Mouse (Mus musculus): ENCODE measurements around the gene Atad5. TPM values are rescaled to one million over a fixed set of nuclear protein-coding genes. Genes with fewer than 3 reads are reported as not detected.

Atad5 gene
- total RNA-seq (2023; ENCODE audit: inconsistent age), result 5.1 to 6.3 TPM (median 6.2 TPM) in 4 replicates

DNA sequence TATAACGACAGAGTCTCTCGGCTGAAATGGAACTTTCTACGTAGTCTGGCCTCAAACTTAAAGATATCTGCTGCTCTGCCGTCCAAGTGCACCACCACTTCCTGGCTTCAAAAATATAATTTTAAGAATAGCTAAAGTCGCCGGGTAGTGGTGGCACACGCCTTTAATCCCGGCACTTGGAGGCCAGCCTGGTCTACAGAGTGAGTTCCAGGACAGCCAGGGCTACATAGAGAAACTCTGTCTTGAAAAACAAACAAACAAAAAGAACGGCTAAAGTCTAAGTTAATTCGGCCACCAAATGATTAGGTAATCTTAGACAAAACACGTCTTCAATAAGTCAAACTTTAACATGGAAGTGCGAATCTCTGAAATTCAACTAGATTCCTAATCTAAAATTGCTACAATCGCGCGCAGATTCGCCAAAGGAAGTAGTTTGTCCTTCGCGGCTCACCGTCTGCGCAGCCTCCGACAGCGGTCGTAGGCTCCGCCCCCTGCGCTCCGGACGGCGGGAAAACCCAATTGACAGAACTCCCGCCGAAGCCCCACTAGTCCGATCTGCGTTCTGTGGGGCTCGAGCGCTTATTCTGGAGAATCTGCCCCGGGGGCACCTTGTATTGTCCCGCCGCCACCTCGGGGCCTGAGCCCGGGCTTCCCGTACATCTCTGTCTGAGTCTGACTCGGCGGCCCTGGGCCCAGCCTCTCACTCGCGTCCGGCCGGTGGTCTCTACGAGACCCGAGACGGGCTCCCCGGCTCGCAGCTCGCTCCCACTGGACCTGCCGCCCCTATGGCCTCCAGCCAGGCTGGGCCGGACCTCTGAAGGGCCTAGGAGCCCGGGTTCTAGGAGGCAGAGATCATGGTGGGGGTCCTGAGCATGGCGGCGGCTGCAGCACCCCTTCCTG, at the start of gene Atad5:
TSS of gene Atad5 (plus strand) at position 484 of the 900 bp plus-strand sequence.

DNA sequence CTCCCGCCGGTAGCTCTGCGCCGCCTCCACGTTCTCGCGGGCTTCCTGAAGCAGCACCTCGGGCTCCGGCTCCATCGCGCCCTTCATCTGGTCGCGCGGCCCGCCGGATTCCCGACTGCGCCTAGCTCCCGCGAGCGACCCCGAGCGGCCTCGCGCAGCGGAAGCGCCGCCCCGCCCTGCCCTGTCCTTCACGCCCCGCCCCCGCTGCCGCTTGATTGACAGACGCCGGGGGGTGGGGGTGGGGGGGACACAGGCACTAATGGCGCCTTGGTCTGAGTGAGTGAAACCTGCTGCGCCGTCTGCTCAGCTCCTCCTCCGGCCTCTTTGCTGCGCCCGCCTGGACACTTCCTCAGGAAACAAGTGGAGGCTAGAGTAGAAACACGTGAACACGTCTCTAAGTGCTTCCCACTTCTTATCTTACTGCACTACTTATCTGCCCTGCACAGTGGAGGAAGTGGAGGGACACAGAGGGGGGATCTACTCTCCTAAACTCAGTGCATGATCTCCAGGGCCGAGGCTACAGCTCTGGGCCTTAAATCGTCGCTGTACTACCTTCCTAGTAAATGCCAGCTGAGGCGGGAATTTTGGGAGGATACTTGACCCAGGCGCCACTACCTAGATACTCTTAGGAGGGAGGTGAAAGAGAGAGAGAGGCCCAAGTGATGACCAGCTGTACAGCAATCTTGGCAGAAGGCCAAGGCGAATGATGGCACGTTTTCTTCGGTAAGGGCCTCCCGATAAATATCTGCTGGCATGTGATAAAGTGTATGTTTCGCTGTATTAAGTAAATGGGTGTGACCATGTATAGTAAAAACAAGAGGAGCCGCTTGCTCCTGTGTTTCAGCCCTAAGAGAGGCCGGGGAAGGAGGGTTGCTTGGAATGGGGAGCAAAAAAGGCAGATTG, 8.1 kb upstream of the Atad5 start, which contains the start of gene Crlf3:
TSS of gene Crlf3 (minus strand) at position 166 of the 903 bp plus-strand sequence.

DNA sequence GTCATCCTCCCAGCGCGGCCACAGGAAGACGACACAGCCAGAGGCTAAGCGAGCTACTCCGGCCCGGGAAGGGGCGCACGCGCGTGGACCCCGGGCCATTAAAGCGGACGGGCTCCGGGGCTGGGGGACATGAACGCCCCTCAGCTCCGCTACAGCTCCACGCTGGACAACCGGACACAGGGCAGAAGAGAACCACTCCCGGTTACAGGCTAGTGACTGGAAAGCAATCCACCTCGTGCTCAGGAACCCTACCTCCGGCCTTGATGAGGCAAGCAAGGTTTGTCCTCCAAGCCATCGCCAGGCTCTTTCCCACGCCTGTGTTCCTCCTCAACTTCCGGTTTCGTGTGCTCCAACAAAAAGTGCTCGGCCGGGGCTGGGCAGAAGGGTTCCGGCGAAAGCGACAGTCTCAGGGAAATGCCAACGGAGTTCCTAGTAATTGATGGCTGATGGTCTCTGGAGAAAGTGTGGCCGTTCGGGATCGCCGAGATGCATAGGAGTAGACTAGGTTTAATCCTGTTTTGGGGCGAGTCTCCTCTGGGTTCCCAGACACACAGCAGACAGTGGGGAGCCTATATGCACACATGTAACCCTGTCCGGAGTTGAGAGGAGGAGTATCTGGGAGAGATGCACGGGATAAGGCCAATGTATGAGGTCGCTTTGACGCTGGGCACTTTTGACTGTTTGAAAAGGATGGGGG, 52.8 kb downstream of the Atad5 start, which contains the start of gene Tefm:
TSS of gene Tefm (minus strand) at position 351 of the 697 bp plus-strand sequence.

DNA sequence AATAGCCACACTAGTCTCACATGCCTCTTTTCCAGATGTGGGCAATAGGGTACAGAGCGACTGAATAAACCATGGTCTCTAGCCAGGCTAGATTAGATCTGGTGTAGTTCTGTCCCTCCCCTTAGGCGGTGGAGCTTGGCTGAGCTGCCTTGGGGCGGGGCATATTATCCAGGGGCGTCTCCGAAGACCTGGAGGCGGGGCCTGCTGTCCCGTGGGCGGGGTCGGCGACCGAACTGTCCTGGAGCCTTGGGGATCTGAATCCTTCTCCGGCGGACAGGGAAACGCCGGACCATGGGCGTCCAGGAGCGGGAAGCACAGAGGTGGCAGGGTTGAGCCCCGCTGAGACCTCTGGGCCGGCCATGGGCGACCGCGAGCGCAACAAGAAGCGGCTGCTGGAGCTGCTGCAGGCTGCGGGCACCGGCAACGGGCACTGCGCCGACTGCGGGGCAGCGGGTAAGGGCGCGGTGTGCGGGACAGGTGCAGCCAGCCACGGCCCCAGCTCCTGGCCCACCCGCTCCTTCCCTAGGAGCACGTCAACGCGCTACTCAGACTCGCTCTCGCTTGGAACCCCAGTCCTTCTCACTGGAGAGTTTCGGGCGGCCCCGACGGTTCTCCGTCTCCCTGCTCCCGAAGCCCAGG, 64.8 kb downstream of the Atad5 start, which contains the start of gene Adap2:
TSS of gene Adap2 (plus strand) at position 249 of the 639 bp plus-strand sequence.

DNA sequence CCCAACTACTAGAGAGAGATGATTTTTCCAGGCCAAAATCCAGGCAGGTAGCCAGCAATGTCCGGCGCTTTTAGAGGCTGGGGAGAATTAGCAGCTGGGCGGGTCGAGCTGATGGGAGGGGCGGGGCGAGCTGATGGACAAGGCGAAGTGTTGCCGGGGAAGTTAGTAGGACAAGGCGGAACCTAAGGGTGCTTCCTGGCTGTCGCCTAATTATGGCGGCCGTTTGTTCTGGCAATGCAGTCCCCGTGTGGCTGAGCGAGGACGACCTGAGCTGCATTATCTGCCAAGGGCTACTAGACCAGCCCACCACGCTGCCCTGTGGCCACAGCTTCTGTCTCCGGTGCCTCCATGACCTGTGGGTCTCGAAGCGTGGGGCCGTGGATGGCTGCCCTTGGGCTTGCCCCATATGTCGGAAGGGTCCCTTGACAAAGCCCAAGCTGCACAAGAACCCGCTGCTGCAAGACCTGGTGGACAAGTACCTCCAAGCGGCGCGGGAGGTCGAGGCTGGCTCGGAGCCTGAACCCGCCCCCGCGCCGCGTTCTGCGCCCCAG, 94.6 kb downstream of the Atad5 start, which contains the start of gene Rnf135:
TSS of gene Rnf135 (plus strand) at position 147 of the 551 bp plus-strand sequence.

Other genes with a start within 250 kb of the Atad5 start
- 34.6 to 47.8 TPM (median 38.3 TPM) in 4 replicates for gene Utp6, start 127.0 kb upstream of the Atad5 start, total RNA-seq (2023; ENCODE audit: inconsistent age)
- 83.5 to 91.1 TPM (median 86.7 TPM) in 4 replicates for gene Suz12, start 96.3 kb upstream of the Atad5 start, total RNA-seq (2023; ENCODE audit: inconsistent age)
- 232 to 253 TPM (median 241 TPM) in 4 replicates for gene Crlf3, start 8.4 kb upstream of the Atad5 start, total RNA-seq (2023; ENCODE audit: inconsistent age)
- gene Tefm, start 52.8 kb downstream of the Atad5 start, total RNA-seq (2023; ENCODE audit: inconsistent age), result 3.1 to 7.5 TPM (median 4.5 TPM) in 4 replicates
- gene Adap2, start 64.7 kb downstream of the Atad5 start, total RNA-seq (2023; ENCODE audit: inconsistent age), result 0.61 to 0.96 TPM (median 0.89 TPM) in 4 replicates
- 6.2 to 10.6 TPM (median 9.7 TPM) in 4 replicates for gene Rnf135, start 94.5 kb downstream of the Atad5 start, total RNA-seq (2023; ENCODE audit: inconsistent age)
- 45.2 to 48.8 TPM (median 46.7 TPM) in 4 replicates for gene Rhot1, start 119.6 kb downstream of the Atad5 start, total RNA-seq (2023; ENCODE audit: inconsistent age)
- gene Rhbdl3, start 211.5 kb downstream of the Atad5 start, total RNA-seq (2023; ENCODE audit: inconsistent age), result 0.27 to 1.8 TPM (median 0.46 TPM) in 4 replicates